Mouse (Mus musculus) lung, postnatal 0 days (tissue): ENCODE data around the gene Mrps26. TPM values are rescaled to one million over a fixed set of nuclear protein-coding genes. Genes with fewer than 3 reads are reported as not detected.
"Not testable (repeated sequence)": the region's sequence is repeated elsewhere in the genome, so short reads cannot be mapped to it uniquely, and the experiment has no call there.

Experiments
- ATAC-seq: fragments of 200-750 bp; cut with Nextera tagmentation; 2 replicates; pipeline ENCODE4 v1.8.0; 2017; ENCODE audit warnings: moderate library complexity
- DNase-seq: peaks from one replicate; pipeline ENCODE4 v3.0.0-alpha.2; 2016; ENCODE audit warnings: low spot score
- H3K27ac ChIP-seq: fragments of 300-500 bp; sonication (generic); 2 replicates; pipeline ENCODE4 v1.5.1; 2014; ENCODE audit warnings: antibody characterized with exemption, mild to moderate bottlenecking, low read length, mixed read lengths
- H3K27me3 ChIP-seq: fragments of 300-500 bp; sonication (generic); replicated peaks from 2 replicates; pipeline ENCODE4 v1.6.1; 2014; ENCODE audit warnings: low read length, mixed read lengths; ENCODE audit not compliant: insufficient read depth
- H3K36me3 ChIP-seq: fragments of 300-500 bp; sonication (generic); 2 replicates; pipeline ENCODE4 v1.6.1; 2014; ENCODE audit warnings: low read length, mixed read lengths; ENCODE audit not compliant: insufficient read depth
- H3K4me1 ChIP-seq: fragments of 300-500 bp; sonication (generic); 2 replicates; pipeline ENCODE4 v1.6.1; 2014; ENCODE audit warnings: antibody characterized with exemption, low read depth, low read length, mixed read lengths; ENCODE audit not compliant: insufficient read depth
- H3K4me2 ChIP-seq: fragments of 300-500 bp; sonication (generic); replicated peaks from 2 replicates; pipeline ENCODE4 v1.6.1; 2014; ENCODE audit warnings: low read depth, mild to moderate bottlenecking, low read length, moderate library complexity, mixed read lengths
- H3K4me3 ChIP-seq: fragments of 300-500 bp; sonication (generic); 2 replicates; pipeline ENCODE4 v1.5.1; 2014; ENCODE audit warnings: low read depth, low read length
- H3K9ac ChIP-seq: fragments of 300-500 bp; sonication (generic); replicated peaks from 2 replicates; pipeline ENCODE4 v1.6.1; 2014; ENCODE audit warnings: low read depth, mild to moderate bottlenecking
- H3K9me3 ChIP-seq: fragments of 300-500 bp; sonication (generic); 2 replicates; pipeline ENCODE4 v1.6.1; 2016; ENCODE audit warnings: low read length, mixed read lengths
- CTCF ChIP-seq: IDR thresholded peaks from 2 replicates; pipeline ENCODE4 v1.5.1; 2016; ENCODE audit warnings: antibody characterized with exemption, mild to moderate bottlenecking
- EP300 ChIP-seq: IDR thresholded peaks from 2 replicates; pipeline ENCODE4 v1.6.1; 2016; ENCODE audit warnings: antibody characterized with exemption, mild to moderate bottlenecking, control low read depth
- WGBS: fragments of 180-500 bp; shearing (Covaris S2); extraction: QIAGEN DNeasy Blood & Tissue Kit; methylation state at CpG from one replicate; pipeline ENCODE4 v1.1.7; 2014; 5-methylcytosine and 5-hydroxymethylcytosine counted together
- polyA plus RNA-seq: library from polyadenylated mRNA; unstranded; fragments of >200 nt; fragmentation: Nextera tagmentation; extraction: Ambion mirVana; gene quantifications from 2 replicates; pipeline ENCODE4 v1.2.1, GENCODE M21; 2015

The Mrps26 gene
- 61.0 and 64.0 TPM in 2 replicates for polyA plus RNA-seq

GRCm38 (mm10) chr2:130563212-130564055 lies at the start of gene Mrps26:
TSS of gene Mrps26 (plus strand) at chr2:130563742.
- no peaks in the 10 kb centered on the region for H3K9me3 ChIP-seq
- ATAC-seq (peak; percentile 100), DNase-seq (peak; percentile 97)
- TF ChIP-seq EP300 = no peak
- peak; percentile 69 for TF ChIP-seq CTCF
- peak within 1 kb of the TSS; percentile 85 for H3K4me3 ChIP-seq
- H3K27me3 ChIP-seq = no peaks in the 10 kb centered on the region
- H3K4me2 ChIP-seq = peak within 1 kb of the TSS; percentile 87
- WGBS = under 1% methylated on average over 61 of the region's 61 CpGs
- no peaks in the 10 kb centered on the region for H3K36me3 ChIP-seq
- H3K27ac ChIP-seq = no peak within 1 kb of the TSS
- H3K4me1 ChIP-seq = 0 out of 2 replicates have a peak, but pooled peaks cover 4% of the 10 kb centered on the region
- H3K9ac ChIP-seq = peak within 1 kb of the TSS; percentile 81

DNA sequence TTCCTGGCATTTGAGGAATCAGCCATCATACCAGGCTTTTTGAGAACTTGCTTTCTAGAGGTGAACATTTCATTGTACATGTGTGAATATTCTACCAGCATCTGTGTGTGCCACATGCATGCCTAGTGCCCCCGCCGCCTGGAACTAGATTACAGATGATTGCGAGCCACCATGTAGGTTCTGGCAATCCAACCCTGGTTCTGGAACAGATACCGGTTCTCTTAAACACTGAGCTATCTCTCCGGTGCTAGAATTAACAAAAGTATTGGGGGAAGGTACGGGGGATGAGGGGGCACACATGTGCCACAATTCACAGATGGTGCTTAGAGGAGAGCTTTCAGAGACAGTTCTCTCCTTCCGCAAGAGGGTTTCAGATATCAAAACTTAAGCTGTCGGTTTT lies 49.6 kb upstream of the Mrps26 start:
- Histone ChIP-seq H3K9me3 (no peaks in the 10 kb centered on the region), H3K4me2 (no peak overlapping the region), H3K4me1 (no peaks in the 10 kb centered on the region), H3K4me3 (no peak overlapping the region), H3K9ac (no peak overlapping the region), H3K27ac (no peak overlapping the region), H3K36me3 (0 out of 2 replicates have a peak, but pooled peaks cover under 1% of the 10 kb centered on the region), H3K27me3 (no peaks in the 10 kb centered on the region)
- 97% methylated on average over 8 of the region's 8 CpGs for WGBS
- DNase-seq = no peak
- TF ChIP-seq CTCF (no peak), EP300 (no peak)
- ATAC-seq = no peak

- 82% methylated on average over 5 of the region's 5 CpGs for WGBS
- DNase-seq (no peak), ATAC-seq (no peak)
- no peak for TF ChIP-seq CTCF
- TF ChIP-seq EP300 = no peak
- no peaks in the 10 kb centered on the region for H3K27me3 ChIP-seq
- H3K9me3 ChIP-seq = no peaks in the 10 kb centered on the region
- peaks cover 9% of the 10 kb centered on the region; the same call in 1 of the 2 replicates for H3K36me3 ChIP-seq
- H3K4me1 ChIP-seq = no peaks in the 10 kb centered on the region
- no peak overlapping the region for H3K9ac ChIP-seq
- no peak overlapping the region for H3K27ac ChIP-seq
- H3K4me2 ChIP-seq = no peak overlapping the region
- H3K4me3 ChIP-seq = no peak overlapping the region
These were observed 47.8 kb upstream of the Mrps26 start for GRCm38 (mm10) chr2:130515791-130516190.

DNA sequence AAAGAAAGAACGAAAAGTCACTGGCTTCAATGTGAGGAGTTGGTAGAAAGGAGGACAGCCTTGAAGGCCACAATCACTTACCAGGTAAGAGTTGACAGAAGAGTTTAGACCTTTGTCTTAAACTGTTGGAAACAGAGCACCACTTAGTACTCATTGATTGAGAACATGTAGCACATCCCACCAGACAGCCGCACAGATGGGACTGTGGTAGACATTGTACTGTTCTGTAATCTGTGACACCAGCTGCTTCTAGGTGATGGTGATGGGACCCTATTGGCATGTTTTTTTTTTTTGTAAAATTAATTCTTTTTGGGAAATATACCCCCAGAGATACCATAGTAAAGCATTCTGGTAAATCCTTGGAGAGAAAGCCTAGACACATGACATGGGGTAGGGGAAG lies 41.6 kb upstream of the Mrps26 start:
- DNase-seq (no peak), ATAC-seq (no peak)
- H3K4me3 ChIP-seq = no peak overlapping the region
- H3K4me1 ChIP-seq = no peaks in the 10 kb centered on the region
- H3K36me3 ChIP-seq = peaks cover 13% of the 10 kb centered on the region; the same call in 1 of the 2 replicates
- H3K9ac ChIP-seq = no peak overlapping the region
- no peak overlapping the region for H3K4me2 ChIP-seq
- no peaks in the 10 kb centered on the region for H3K9me3 ChIP-seq
- no peaks in the 10 kb centered on the region for H3K27me3 ChIP-seq
- TF ChIP-seq CTCF (no peak), EP300 (no peak)
- 93% methylated on average over 2 of the region's 2 CpGs for WGBS
- no peak overlapping the region for H3K27ac ChIP-seq

- H3K27ac ChIP-seq, ATAC-seq, DNase-seq, H3K4me1 ChIP-seq, H3K27me3 ChIP-seq, H3K9ac ChIP-seq, H3K4me2 ChIP-seq, H3K9me3 ChIP-seq, H3K4me3 ChIP-seq, H3K36me3 ChIP-seq: not testable (repeated sequence)
- WGBS = 90% methylated on average over 3 of the region's 4 CpGs
These were observed 38.1 kb upstream of the Mrps26 start for GRCm38 (mm10) chr2:130525480-130525879.

DNA sequence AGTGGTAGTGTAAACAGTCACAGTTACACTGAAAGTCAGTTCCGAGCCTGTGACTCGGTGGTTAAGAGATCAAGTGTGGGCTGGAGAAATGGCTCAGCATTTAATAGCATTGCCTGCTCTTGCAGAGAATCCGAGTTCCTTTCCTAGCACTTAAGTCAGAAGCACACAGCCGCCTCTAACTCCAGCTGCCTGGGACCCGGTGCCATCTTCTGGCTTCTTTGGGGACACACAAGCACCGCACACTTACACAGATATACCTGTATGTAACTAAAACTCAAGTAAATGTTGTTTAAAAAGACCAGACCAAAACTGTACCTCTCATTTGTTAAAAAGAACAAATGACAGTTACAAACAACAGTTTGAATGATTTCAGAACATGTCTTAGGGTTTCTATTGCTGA lies 35.1 kb upstream of the Mrps26 start:
- Histone ChIP-seq H3K9ac (no peak overlapping the region), H3K9me3 (no peaks in the 10 kb centered on the region), H3K4me3 (no peak overlapping the region), H3K4me2 (no peak overlapping the region), H3K27me3 (no peaks in the 10 kb centered on the region), H3K27ac (no peak overlapping the region), H3K4me1 (no peaks in the 10 kb centered on the region), H3K36me3 (peaks cover 4% of the 10 kb centered on the region; the same call in 1 of the 2 replicates)
- ATAC-seq (no peak), DNase-seq (no peak)
- TF ChIP-seq EP300 = no peak
- no peak for TF ChIP-seq CTCF
- 86% methylated on average over 6 of the region's 6 CpGs for WGBS
